Comparison of ENCODE assay signal across 33 mouse cellular contexts in the genomic region with DNA sequence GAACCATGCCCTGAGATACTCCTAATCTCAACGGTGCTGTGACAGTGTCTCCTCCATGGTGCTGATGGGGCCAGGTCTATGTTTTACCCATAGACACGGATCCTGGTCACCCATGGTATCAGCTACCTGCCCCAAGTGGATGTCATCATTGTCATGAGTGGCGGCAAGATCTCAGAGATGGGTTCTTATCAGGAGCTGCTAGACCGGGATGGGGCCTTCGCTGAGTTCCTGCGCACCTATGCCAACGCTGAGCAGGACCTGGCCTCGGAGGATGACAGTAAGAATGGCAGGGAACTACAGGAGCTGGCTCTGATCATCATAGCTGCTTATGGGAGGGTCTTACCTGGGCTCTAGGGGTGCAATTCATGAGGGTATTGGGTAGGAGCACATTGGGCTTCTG.
"Had no signal": no experiment of that assay in that cellular context is flagged by ENCODE, and none has a peak within 500 bp of the region (broad histone marks: within the 10 kb centered on the region; RNA-seq: fewer than 3 reads in every experiment).

No protein-coding gene starts in this region.

- H3K9ac ChIP-seq: heart, embryonic 12.5 days; heart, embryonic 13.5 days; heart, embryonic 15.5 days; hindbrain, embryonic 12.5 days; hindbrain, embryonic 13.5 days; hindbrain, embryonic 14.5 days; hindbrain, embryonic 15.5 days; intestine, embryonic 15.5 days; kidney, embryonic 15.5 days had no signal

- H3K27ac ChIP-seq: heart, embryonic 13.5 days; heart, embryonic 15.5 days; hindbrain, embryonic 10.5 days; hindbrain, embryonic 12.5 days; hindbrain, embryonic 13.5 days; hindbrain, embryonic 14.5 days; hindbrain, embryonic 15.5 days; hindbrain, postnatal 0 days; intestine, embryonic 15.5 days; kidney, embryonic 15.5 days; kidney, postnatal 0 days; layer of hippocampus, adult 2 months; left cerebral cortex, adult 2 months had no signal

- ATAC-seq: hindbrain, embryonic 16.5 days; hindbrain, postnatal 0 days; inflammation-experienced regulatory T-cells, adult 6 months; intestine, embryonic 15.5 days; intestine, embryonic 16.5 days; intestine, postnatal 0 days had no signal

- H3K9me3 ChIP-seq: heart, embryonic 12.5 days; heart, embryonic 13.5 days; heart, embryonic 15.5 days; hindbrain, embryonic 10.5 days; hindbrain, embryonic 12.5 days; hindbrain, embryonic 13.5 days; hindbrain, embryonic 15.5 days; intestine, embryonic 15.5 days; kidney, embryonic 15.5 days had no signal

- H3K36me3 ChIP-seq: heart, embryonic 12.5 days; heart, embryonic 13.5 days; heart, embryonic 15.5 days had no signal

- DNase-seq: heart, postnatal 10 days; heart, postnatal 14 days; kidney, adult 11 months; kidney, adult 18-20 months; kidney, adult 2 months; kidney, adult 8-10 months; kidney, adult 9 months; kidney, postnatal 10 days; kidney, postnatal 14 days; kidney, postnatal 25 days; kidney, postnatal 36 days; kidney, postnatal 4 days; layer of hippocampus, adult 9-11 months; layer of hippocampus, postnatal 36 days had no signal

- H3K27me3 ChIP-seq: hindbrain, embryonic 12.5 days; hindbrain, embryonic 13.5 days; hindbrain, embryonic 15.5 days; intestine, embryonic 15.5 days; kidney, embryonic 15.5 days had no signal

- H3K4me3 ChIP-seq: heart, embryonic 12.5 days; heart, embryonic 13.5 days; heart, embryonic 15.5 days; hindbrain, embryonic 10.5 days; hindbrain, embryonic 12.5 days; hindbrain, embryonic 13.5 days; hindbrain, embryonic 15.5 days; intestine, embryonic 15.5 days; kidney, embryonic 15.5 days; layer of hippocampus, adult 2 months; left cerebral cortex, adult 2 months had no signal

- H3K4me1 ChIP-seq: hindbrain, embryonic 10.5 days; intestine, embryonic 15.5 days had no signal

- H3K4me2 ChIP-seq: heart, embryonic 11.5 days; heart, embryonic 12.5 days; heart, embryonic 13.5 days; heart, embryonic 15.5 days; hindbrain, embryonic 12.5 days; hindbrain, embryonic 13.5 days; hindbrain, embryonic 14.5 days; hindbrain, embryonic 15.5 days; intestine, embryonic 15.5 days; kidney, embryonic 15.5 days had no signal
